Mouse (Mus musculus) frontal cortex, adult 2 months (tissue): ENCODE results near the gene Nob1. TPM values are rescaled to one million over a fixed set of nuclear protein-coding genes. Genes with fewer than 3 reads are reported as not detected.

Experiments
- DNase-seq, 2 experiments: peaks; one replicate each; pipeline ENCODE4 v3.0.0; 2022; ENCODE audit warnings: low spot score in 1 of 2; ENCODE audit errors: extremely low spot score in 1 of 2
- polyA plus RNA-seq: library from polyadenylated mRNA; depleted of rRNA; stranded (reverse); fragments of >200 nt; gene quantifications from 2 replicates; pipeline ENCODE4 v1.2.3, GENCODE M21; 2012; rRNA removed

The Nob1 gene
- polyA plus RNA-seq: 55.1 and 58.2 TPM in 2 replicates

DNA sequence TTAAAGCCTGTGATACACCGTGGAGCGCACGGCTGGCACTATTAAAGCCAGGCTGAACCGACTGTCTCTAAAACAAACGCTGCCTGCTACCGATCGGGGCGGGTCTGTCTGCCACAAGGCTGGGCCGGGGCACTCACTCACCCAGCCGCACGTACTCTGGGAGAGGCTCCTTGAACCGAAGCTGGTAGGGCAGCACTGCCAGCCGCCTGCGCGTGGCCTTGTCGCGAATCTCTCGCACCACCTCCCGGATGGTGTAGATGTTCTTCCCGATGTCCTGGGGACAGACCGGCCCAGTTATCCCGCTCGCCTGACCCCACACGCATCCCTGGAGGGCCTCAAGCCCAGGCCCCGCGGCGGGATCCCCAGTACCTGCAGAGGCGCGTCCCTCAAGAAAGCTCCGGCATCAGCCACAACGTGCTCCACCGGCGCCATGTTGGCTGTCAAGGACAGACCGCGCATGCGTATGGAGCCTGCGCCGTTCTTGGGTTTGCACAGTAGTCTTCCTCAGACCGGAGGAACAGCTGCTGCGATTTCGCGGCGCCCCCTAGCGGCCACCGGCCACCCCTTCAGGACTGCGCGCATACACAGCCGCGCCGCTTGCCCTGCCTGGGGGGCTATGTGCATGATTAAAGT is at the start of gene Nob1:
Nob1 (minus strand) TSS at position 455 of the 633 bp plus-strand sequence.
- peak; percentile 91 to 99 for DNase-seq

DNA sequence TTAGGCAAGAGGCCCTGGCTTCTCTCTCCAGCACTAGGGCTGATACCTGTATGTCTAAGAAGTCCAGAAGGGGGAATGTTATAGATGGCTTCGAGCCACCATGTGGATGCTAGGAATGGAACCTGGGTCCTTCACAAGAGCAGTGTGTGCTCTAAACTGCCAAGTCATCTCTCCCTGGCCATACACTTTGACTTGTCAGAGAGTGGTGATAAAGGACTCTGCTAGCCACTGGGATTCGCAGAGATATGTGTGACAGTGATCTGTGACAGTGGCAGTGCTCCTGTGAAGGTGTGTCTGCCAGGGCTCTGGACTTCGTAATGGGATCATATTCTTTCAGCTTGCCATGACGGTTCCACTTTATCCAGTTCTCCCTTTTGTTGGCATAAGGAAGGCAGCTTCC is 48.5 kb upstream of the Nob1 start:
- no peak for DNase-seq

DNA sequence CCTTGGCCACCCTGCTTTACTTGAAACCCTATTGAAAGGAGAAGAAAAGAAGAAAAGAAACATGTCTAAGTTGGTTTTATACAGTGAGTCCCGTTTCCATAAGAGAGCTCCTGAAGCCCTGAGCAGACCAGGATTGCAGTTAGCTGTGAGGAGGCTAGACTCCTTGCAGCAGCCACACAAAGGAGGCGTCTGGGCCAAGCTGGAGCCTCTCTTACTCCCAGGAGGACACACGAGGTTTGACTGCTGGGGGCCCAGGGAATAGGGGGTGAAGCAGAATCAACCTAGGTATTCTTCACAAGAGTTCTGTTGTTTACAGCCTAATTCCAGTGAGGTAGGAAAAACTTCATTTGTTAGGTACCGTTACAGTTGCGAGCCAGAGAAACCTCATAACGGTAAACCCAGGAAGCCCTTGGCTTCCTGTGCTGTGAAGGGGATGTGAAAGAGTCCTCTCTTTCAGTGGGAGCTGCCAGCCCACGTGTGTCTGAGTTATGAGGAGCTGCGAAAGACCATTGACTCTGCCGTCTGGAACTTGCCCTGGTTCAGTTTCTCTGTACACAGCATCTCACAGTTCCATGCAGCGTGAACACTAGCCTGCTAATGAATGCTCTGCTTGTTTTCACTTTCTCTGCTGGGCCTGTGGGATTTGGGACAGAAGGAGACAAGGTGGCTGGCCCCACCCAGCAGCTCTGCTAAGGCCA is 47.7 kb upstream of the Nob1 start:
- DNase-seq: no peak

DNA sequence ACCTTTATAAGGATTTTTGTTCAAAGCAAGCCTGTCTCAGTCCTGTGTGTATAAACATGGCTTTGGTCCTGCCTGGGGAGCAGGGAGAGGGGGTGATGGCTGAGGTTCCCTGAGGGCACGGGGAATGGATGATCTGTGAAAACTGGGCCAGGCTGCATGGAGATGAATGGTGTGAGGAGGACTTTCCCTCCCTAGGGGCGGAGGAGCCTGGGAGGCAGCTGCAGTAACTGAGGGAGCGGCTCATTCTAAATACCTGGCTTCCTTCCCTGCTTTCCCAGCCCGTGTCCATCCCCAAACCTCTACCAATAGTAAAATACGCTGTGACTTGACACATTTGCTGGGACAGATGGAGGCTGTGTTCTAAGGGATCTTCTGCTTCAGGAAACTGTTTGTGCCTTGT is 45.5 kb upstream of the Nob1 start:
- no peak for DNase-seq

DNA sequence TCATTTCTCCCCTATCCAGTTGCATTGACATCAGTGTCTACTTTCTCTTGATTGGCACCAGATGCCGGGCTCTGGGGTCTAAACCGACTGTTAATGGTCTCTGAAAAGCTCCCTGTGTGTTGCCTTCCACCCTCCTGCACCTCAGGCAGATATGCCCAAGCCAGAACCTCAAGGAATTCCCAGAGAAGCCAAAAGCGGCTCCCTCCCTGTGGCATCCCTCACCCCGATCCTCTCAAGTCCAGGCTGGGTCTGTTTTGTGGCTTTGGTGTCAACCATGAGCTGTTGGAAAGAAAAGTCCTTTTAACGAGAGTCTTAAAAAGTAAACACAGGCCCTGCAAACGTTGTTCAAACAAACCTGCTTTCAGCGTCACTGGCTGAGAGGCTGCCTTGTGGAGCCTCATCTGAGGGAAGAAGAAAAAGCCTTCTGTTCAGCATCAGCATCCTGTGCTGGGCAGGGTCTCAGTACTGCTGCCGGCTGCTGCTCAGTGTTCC is 44.0 kb upstream of the Nob1 start:
- no peak for DNase-seq

DNA sequence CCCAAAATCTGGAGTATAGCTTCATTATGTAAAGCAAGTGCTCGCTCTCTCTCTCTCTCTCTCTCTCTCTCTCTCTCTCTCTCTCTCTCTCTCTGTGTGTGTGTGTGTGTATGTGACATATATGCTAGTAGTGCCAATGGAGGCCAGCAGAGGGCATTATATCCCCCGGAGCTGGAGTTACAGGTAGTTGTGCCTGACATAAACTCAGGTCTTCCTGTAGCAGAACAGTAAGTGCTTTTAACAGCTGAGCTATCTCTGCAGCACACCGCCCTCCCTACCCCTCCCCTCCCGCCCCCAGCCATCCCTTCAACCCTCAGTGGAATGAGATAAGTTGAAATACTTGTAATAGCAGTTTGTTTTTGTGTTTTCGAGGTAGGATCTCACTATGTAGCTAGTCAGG is 41.8 kb upstream of the Nob1 start:
- DNase-seq: no peak

DNA sequence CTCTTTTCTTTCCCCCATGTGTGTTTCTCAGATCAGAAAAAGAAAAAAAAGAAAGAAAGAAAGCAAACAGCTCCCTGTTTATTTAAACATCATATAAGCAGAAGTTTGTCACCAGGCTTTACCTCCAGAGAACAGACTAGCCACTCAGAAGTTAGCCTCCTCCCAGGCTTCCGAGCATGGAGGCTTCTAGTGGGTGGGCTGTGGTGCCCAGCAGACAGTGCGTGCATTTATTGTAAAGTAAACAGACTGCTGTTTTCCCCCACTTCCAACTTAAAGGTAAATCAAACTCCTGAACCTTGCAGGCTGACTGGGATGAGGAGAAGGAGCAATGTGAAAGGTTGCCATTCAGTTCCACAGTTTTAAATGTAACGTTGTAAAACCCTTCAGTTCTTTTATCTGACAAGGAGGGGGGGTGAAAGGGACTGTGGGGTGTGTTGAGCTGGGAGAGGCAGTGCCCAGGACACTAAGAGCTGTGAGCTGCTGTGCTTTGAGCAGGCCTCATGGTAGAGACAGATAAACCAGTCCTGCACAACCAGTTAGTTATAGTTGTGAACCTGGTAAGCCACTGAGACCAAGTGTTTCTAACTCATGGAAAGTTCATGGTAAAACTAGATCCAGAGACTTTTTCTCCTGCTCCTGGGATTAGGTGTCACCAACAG is 40.6 kb upstream of the Nob1 start:
- DNase-seq: no peak

DNA sequence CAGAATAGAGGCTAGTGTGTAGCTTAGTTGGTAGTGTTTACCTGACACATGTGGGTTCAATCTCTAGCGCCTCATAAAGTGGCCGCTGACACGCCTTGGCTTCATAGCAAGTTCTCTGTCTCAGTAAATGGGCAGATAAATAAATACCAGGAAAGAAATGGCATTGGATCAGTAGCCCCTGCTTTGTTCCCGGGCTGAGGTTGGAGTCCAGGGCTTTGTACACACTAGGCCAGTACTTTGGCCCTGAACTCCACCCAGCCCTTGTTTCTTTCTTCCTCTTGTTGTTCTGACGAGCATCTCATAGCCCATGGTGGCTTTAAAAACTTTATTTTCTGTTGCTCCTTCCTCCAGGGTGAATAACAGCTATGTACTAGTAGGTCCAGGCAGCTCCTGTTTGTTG is 37.6 kb upstream of the Nob1 start:
- no peak for DNase-seq

DNA sequence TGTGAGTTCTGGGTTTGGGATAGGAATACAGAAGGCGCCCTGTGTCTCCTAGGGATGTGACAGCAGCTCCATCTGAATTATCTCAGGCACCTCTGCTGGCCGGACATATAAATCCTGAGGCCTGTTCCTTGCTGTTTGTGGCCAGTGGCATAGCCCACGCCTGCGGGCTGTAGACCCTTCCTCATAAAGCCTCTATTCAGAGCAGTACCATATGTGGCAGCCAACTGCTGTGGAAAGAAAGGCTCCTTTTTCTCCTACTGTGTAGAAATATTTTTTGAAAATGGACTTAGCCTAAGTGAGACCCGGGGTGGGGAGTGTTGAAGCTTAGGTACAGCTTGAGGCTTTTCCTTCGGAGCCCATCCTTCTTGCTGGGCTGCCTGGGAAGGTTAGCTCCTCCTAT is 33.4 kb upstream of the Nob1 start:
- no peak for DNase-seq

DNA sequence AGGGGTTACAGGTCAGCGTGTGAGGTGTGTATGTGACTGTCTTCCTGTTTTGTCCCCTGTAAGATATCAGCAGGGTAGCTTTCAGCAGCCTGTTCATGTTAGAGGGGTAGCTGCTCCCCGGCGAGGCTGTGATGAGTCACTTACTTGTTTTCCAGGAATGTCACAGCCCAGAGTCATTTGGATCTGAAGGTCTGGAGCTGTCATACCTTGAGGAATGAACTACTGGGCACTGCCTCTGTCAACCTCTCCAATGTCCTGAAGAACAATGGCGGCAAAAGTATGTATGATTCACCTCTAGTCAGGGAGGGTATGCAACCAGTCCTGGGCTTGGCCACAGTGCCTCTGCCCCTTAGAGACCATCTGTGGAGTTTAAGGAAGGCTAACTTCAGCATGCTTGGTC is 32.9 kb upstream of the Nob1 start:
- no peak for DNase-seq

DNA sequence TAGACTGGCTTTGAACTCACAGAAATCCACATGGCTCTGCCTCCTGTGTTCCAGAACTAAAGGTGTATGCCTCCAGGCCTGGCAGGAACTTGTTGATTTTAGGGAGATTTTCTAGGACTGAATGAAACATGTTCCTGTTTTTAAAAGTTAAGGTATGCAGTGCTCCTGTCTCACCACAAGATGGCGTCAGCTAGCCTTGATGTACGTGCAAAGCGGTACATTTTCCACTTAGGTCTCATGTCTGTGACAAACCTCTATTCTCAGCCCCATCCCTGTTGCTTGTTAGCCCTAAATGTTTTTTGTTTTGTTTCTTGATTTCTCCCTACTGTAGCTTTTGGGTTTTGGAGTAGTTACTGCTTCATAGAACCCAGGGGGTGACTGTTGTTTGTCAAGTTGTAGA is 30.4 kb upstream of the Nob1 start:
- DNase-seq: peak in 1 of 2 experiments; percentile 72

DNA sequence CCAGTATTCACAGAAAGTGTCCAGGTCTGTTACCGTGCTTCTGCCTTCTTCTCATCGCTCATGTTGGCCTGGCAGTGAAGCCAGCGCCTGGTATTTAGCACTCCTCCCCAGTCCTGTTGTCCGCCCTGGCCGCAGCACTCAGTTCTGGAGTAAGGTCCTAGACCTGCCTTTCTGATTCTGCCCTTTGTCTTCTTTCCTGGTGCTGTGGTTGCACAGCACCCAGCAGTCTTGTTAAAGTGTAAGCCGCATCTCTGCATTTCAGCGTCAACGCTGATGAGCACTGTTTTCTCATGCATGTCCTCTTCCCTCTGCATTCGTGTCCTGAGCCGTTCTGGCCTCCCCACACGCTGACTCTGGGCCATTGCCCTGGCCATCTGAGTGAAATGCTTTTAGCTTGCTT is 28.5 kb upstream of the Nob1 start:
- no peak for DNase-seq

DNA sequence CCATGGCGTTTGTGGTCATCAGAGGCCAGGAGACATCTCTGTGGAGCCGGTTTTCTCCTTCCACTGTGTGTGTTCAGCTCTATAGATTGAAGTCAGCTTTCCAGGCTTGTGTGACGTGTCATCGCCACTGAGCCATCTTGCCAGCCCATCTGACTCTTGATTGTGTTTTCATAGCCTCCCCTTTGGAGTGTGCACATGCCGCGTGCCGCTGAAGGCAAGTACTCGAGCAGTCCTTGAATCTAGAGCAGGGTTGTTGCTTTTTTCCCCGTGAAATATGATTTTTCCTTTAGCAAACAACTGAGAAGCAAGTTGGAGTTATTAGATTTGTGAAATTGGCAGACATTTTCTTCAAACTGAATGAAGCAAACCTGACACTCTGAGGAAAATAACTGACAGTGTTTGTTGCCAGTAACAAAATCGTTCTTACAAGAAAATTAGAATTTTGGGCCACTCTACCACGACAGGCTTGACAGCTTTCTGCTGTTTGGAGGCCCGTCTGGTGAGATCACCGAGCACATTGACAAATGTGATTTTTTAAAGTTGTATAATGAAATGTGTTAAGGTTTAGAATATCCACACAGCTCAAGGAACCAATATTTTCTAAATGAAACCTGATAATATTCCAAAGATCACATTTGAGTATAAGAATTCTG is 26.7 kb upstream of the Nob1 start:
- DNase-seq: no peak

DNA sequence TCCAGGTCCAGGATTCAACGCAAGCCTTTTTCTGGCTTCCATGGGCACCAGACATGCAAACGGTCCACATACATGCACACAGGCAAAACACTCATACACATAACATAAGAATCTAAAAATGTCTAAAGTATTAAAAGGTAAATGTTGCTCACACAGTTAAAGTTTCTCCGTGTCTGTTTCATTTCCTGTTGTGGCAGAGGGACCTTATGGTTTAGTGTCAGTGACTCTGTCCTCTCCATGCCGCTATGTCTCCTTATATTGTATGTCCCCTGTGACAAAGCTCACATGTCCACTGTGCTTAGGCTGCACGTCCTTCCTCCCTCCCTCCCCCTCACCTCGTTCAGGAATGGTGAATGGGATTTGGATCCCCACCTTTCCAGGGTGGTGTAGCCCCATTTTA is 24.8 kb upstream of the Nob1 start:
- DNase-seq: no peak

DNA sequence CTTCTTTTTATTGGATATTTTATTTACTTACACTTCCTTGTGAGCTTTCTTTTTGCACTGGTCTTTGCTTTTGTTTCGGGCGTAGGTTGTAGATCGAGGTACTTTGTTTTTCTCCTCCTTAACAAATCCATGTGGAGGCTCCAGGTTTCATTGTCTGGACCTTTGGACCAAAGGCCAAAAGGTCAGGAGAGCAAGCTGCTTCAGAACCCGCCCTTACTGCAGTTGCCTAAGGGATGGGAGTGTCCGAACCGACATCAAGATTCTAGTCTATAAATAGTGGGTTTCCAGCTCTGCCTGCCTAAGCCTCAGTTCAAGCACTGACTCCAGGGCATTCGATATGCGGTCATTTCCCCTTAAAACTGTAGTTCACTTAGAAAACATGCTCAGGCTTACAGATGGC is 24.3 kb upstream of the Nob1 start:
- DNase-seq: no peak

DNA sequence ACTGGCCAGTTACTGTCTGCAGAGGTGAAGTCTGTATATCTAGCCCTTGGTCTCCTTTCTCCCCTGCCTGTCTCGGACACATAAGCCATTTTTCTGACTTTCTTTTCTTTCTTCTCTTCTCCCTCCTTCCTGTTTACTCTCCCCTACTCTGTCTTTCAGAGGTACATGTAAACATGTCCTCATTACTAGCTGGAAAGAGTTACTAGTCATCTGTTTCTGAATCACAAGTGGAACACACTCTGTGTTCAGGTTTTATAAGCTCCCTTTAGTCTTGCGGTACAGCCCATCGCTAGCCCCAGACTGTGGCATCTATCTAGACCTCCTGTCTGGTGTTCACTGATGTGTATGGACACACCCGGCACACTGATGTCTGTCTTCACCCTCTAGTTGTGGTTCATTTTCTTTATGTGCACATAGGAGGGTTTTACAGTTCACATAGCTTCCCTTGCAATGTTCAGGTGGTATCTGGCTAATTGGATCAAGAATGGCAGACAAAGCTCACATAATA is 23.6 kb upstream of the Nob1 start:
- DNase-seq: no peak

DNA sequence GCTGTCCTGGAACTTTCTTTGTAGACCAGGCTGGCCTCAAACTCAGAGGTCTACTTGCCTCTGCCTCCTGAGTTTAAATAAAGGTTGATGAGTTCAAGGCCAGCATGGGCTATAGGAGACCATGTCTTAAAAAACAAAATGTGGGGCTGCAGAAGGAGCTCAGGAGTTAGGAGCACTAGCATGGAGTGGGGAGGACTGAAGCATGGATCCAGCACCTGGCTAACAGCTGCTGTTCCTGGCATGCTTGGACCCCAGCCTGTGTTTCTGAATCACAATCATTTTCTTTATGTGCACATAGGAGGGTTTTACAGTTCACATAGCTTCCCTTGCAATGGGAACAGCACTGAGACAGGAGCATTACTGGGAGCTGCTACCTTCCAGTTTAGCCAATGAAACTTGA is 22.9 kb upstream of the Nob1 start:
- DNase-seq: no peak

DNA sequence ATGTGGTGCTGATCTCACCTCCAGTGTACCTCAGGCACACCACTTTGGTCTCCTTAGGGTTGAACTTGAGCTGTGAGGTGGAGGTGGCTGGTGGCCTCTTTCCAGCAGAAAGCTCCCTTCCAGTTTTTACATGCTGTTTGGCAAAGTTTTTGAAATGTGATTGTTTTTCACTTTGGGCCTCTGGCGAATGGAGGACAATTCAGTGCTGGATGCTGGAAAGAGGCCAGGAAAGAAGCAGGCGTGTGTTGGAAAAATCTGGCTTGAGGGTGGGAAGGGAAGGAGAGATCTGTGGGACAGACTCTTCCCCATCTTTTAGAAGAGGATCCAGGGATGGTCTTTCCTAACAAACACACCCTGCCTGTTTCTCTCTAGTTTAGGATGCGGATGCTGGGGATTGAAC is 19.8 kb upstream of the Nob1 start:
- peak in 1 of 2 experiments; percentile 17 for DNase-seq

DNA sequence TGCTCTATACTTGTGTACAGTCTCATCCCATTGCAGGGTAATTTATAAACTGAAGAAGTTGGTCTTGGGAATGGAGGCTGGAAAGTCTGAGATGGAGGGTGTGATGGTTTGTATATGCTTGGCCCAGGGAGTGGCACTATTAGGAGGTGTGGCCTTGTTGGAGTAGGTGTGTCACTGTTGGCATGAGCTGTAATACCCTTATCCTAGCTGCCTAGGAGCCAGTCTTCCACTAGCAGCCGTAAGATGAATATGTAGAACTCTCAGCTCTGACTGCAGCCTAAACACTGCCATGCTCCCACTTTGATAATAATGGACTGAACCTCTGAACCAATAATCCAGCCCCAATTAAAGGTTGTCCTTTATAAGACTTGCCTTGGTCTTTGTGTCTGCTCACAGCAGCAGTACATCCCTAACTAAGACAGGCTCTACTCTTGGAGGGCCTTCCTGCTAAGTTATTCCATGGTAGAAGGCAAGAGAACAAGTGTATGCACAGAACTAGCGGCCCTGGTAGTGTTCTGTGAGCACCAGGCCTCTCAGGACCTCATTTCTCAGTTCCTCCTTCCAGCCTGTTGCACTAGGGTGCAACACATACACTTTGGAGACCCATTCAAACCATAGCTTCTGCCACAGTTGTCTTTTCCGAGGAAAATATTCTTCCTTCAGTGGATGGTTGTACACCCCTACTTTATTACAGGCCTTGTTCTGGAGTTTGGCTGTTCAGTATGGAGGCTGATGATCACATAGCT is 15.2 kb upstream of the Nob1 start:
- no peak for DNase-seq

DNA sequence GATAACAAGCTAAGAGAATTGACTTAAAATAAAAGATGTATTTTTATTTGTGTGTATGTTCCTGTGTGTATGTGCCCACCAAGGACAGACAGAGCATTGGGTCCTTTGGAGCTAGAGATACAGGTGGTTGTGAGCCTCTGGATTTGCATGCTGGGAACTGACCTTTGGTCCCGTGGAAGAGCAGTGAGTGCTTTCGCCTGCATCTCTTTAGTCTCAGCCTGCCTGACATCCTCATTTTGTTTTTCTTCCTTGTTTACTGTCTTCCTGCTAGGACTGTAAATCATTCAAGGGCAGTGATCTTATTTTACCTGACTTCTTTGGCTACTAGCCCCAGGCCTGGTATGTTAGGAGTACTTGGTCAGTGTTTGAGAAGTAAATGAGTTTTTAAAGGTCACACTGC is 12.9 kb upstream of the Nob1 start:
- no peak for DNase-seq
